ENCODE assay signal across 22 mouse cellular contexts in the genomic region with DNA sequence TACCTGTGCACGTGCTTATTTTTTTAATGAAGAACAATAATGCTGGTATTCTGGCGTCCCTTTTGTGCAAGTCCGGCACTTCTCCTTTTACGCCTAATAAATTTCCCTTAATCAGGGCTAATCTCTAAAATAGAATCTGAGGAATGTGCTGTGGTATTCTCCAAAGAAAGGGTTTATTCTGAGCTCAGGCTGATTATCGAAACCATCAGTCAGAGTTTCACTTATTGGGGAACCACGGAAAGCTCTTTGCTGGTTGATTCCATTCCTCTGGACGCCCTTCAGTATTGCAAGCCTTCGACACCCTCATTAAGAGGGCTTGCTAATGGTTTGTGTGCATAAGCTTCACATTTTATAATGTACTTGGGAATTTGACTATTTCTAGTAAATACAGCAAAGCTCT.
DNase-seq lines count a peak whose midpoint lies in the region; ATAC-seq and TF ChIP-seq lines count a peak whose summit lies in the region.
"Had no signal": no experiment of that assay in that cellular context is flagged by ENCODE, and none has a peak within 500 bp of the region (broad histone marks: within the 10 kb centered on the region; RNA-seq: fewer than 3 reads in every experiment).

No protein-coding gene starts in this region.

- WGBS in midbrain, embryonic 11.5 days: 41% methylated on average over 8 of the region's 8 CpGs
- WGBS in midbrain, embryonic 10.5 days: 65% methylated on average over 8 of the region's 8 CpGs

- H3K9ac ChIP-seq in midbrain, embryonic 11.5 days (ENCODE audit: low read length): no peak overlapping the region

- peak; percentile 78 for DNase-seq in midbrain, embryonic 11.5 days (ENCODE audit: low spot score, missing footprints)
- no peak for DNase-seq in midbrain, embryonic 10.5 days (ENCODE audit: low spot score)
- DNase-seq in Muller cell, postnatal 12 days (ENCODE audit: inconsistent ontology term): peak; percentile 87
- DNase-seq in brain, embryonic 14.5 days (ENCODE audit: low read depth): peak; percentile 58
- DNase-seq in adrenal gland, postnatal 10 days: no peak
- DNase-seq: adrenal gland, adult 2 months; adrenal gland, adult 8-10 months; adrenal gland, postnatal 14 days; adrenal gland, postnatal 25 days; adrenal gland, postnatal 36 days; B cell, adult 2 months; cerebellum, adult 11 months; cerebellum, adult 11-12 months; cerebellum, adult 18-20 months; cerebellum, adult 2 months; cerebellum, adult 8-10 months; cerebellum, adult 9-10 months had no signal

- 0 out of 2 replicates have a peak, but pooled peaks cover 5% of the 10 kb centered on the region for H3K9me3 ChIP-seq in midbrain, embryonic 11.5 days (ENCODE audit: control insufficient read depth, low read length)
- H3K9me3 ChIP-seq in midbrain, embryonic 10.5 days (replicated peaks): peaks cover 7% of the 10 kb centered on the region; the same call in 1 of the 2 replicates
- H3K9me3 ChIP-seq: G1E had no signal

- peaks cover 15% of the 10 kb centered on the region for H3K4me1 ChIP-seq in midbrain, embryonic 11.5 days (ENCODE audit: control insufficient read depth, insufficient read depth, low read length)
- peaks cover 59% of the 10 kb centered on the region for H3K4me1 ChIP-seq in midbrain, embryonic 10.5 days

- TF ChIP-seq CTCF in brain, embryonic 14.5 days (IDR thresholded peaks at IDR 0.05; ENCODE audit: borderline replicate concordance, extremely low read depth, insufficient read depth, insufficient read length): no peak

- no peak overlapping the region for H3K27ac ChIP-seq in midbrain, embryonic 11.5 days (ENCODE audit: low read depth, low read length)
- no peak overlapping the region for H3K27ac ChIP-seq in midbrain, embryonic 10.5 days (replicated peaks)

- H3K4me2 ChIP-seq in midbrain, embryonic 11.5 days: no peak overlapping the region

- ATAC-seq in midbrain, embryonic 11.5 days (ENCODE audit: low FRiP score): no peak
- no peak for ATAC-seq in granulocyte monocyte progenitor cell, adult 5-6 weeks (replicated peaks; ENCODE audit: poor library complexity, severe bottlenecking)
- ATAC-seq: activated CD4-positive, CD25-positive, alpha-beta regulatory T cell, adult 4 months; CD4-positive, CD25-positive, alpha-beta regulatory T cell, adult 4 months had no signal

- TF ChIP-seq POLR2A in brain, embryonic 14.5 days (IDR thresholded peaks at IDR 0.05; ENCODE audit: borderline replicate concordance, extremely low read depth, insufficient read depth, insufficient read length, poor library complexity, severe bottlenecking): no peak

- no peaks in the 10 kb centered on the region for H3K27me3 ChIP-seq in midbrain, embryonic 11.5 days (ENCODE audit: control insufficient read depth, insufficient read depth, low read length)
- peaks cover 28% of the 10 kb centered on the region for H3K27me3 ChIP-seq in midbrain, embryonic 10.5 days (ENCODE audit: low read depth, poor library complexity, severe bottlenecking)
- H3K27me3 ChIP-seq: CH12.LX had no signal

- no peaks in the 10 kb centered on the region for H3K36me3 ChIP-seq in midbrain, embryonic 11.5 days (ENCODE audit: control insufficient read depth, insufficient read depth, low read length)
- no peaks in the 10 kb centered on the region for H3K36me3 ChIP-seq in midbrain, embryonic 10.5 days
- H3K36me3 ChIP-seq: G1E had no signal

- no peak overlapping the region for H3K4me3 ChIP-seq in midbrain, embryonic 11.5 days (ENCODE audit: low read depth, low read length)
- no peak overlapping the region for H3K4me3 ChIP-seq in midbrain, embryonic 10.5 days

Comparison
In these comparisons a context has a peak if more than half of its experiments do, and no peak if none do; other contexts are left out.
1. DNase-seq: peak in midbrain, embryonic 11.5 days (single experiment), Muller cell, postnatal 12 days (single experiment) and brain, embryonic 14.5 days (single experiment); none in midbrain, embryonic 10.5 days (single experiment) and adrenal gland, postnatal 10 days (single experiment).